14 mouse cellular contexts compared by ENCODE assay signal in the genomic region with DNA sequence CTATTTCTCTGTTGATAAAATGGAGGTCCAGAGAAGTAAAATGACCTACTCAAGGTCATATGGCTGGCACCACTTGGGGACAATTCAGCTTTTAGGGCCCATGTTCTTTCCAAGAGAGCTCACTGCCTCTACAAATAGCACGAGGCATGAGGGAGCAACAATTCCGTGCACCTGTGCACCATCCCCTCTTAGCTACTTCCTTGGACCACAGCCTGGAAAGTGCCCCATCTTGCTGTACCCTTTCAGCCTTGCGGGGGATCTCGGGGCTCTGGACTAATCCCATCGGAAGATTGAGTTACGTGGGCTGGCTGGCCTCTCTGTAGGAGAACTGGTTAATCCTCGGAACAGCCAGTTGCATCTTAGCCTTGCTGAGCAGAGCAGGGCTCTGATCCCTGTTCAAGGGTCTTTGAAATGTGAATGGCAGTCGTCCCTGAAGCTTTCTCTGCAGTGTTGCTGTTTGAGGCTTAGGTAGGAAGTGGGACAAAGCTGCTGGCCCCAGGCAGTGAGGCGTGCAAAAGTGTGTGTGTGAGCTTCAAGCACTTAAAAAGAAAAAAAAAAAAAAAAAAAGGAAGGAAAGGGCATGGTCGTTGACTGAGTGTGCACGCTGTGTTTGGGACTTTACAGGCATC.
A peak's percentile ranks its signal among the peaks of the same experiment; 100 is the strongest.
DNase-seq lines count a peak whose midpoint lies in the region; ATAC-seq and TF ChIP-seq lines count a peak whose summit lies in the region.
"Had no signal": no experiment of that assay in that cellular context is flagged by ENCODE, and none has a peak within 500 bp of the region (broad histone marks: within the 10 kb centered on the region; RNA-seq: fewer than 3 reads in every experiment).

No protein-coding gene starts in this region.

- ATAC-seq in forebrain, embryonic 14.5 days, result peak; percentile 40; the same call in 1 of the 2 replicates
- ATAC-seq in forebrain, embryonic 12.5 days (ENCODE audit: low FRiP score), result no peak
- no peak for ATAC-seq in midbrain, postnatal 0 days (ENCODE audit: low FRiP score)
- ATAC-seq in neutrophil, adult 5-6 weeks (ENCODE audit: extremely low read depth, insufficient number of reproducible peaks, low FRiP score, poor library complexity, severe bottlenecking), result peak; percentile 48; the same call in 1 of the 2 replicates
- ATAC-seq: intestine, embryonic 16.5 days had no signal

- H3K27ac ChIP-seq in forebrain, embryonic 14.5 days (ENCODE audit: low read depth, low read length), result no peak overlapping the region
- no peak overlapping the region for H3K27ac ChIP-seq in forebrain, embryonic 12.5 days
- H3K27ac ChIP-seq in midbrain, embryonic 10.5 days (replicated peaks), result peak overlapping the region; percentile 79
- H3K27ac ChIP-seq in midbrain, postnatal 0 days (ENCODE audit: low read depth, low read length), result no peak overlapping the region
- peak overlapping the region; percentile 32; the same call in 1 of the 2 replicates for H3K27ac ChIP-seq in embryonic facial prominence, embryonic 10.5 days (replicated peaks)
- H3K27ac ChIP-seq: left cerebral cortex, adult 2 months; liver, embryonic 15.5 days; stomach, embryonic 15.5 days had no signal

- peak; percentile 40 for DNase-seq in forebrain, embryonic 14.5 days (ENCODE audit: low spot score)
- DNase-seq in midbrain, embryonic 10.5 days (ENCODE audit: low spot score), result peak; percentile 60
- DNase-seq in midbrain, postnatal 0 days (ENCODE audit: low spot score), result no peak
- DNase-seq in embryonic facial prominence, embryonic 10.5 days (ENCODE audit: low spot score), result no peak
- DNase-seq in left cerebral cortex, postnatal 25 days (ENCODE audit: low spot score in 2 of 2), result no peak
- no peak for DNase-seq in T-cell, adult 2 months (ENCODE audit: low spot score)
- DNase-seq: cerebellum, postnatal 14 days; heart, postnatal 14 days had no signal

- no peaks in the 10 kb centered on the region for H3K36me3 ChIP-seq in forebrain, embryonic 14.5 days (ENCODE audit: control insufficient read depth, insufficient read depth, low read length)
- H3K36me3 ChIP-seq in forebrain, embryonic 12.5 days (replicated peaks), result no peaks in the 10 kb centered on the region
- no peaks in the 10 kb centered on the region for H3K36me3 ChIP-seq in midbrain, embryonic 10.5 days
- H3K36me3 ChIP-seq in midbrain, postnatal 0 days (ENCODE audit: insufficient read depth, low read length), result no peaks in the 10 kb centered on the region
- H3K36me3 ChIP-seq in embryonic facial prominence, embryonic 10.5 days (replicated peaks), result no peaks in the 10 kb centered on the region
- H3K36me3 ChIP-seq: liver, embryonic 15.5 days; stomach, embryonic 15.5 days had no signal

- H3K9me3 ChIP-seq in forebrain, embryonic 14.5 days (replicated peaks; ENCODE audit: control insufficient read depth, low read length), result no peaks in the 10 kb centered on the region
- H3K9me3 ChIP-seq in forebrain, embryonic 12.5 days, result no peaks in the 10 kb centered on the region
- no peaks in the 10 kb centered on the region for H3K9me3 ChIP-seq in midbrain, embryonic 10.5 days (replicated peaks)
- H3K9me3 ChIP-seq in midbrain, postnatal 0 days (ENCODE audit: low read length), result no peaks in the 10 kb centered on the region
- no peaks in the 10 kb centered on the region for H3K9me3 ChIP-seq in embryonic facial prominence, embryonic 10.5 days
- H3K9me3 ChIP-seq: liver, embryonic 15.5 days; stomach, embryonic 15.5 days had no signal

- H3K4me1 ChIP-seq in forebrain, embryonic 14.5 days (ENCODE audit: control insufficient read depth, insufficient read depth, low read length), result no peaks in the 10 kb centered on the region
- H3K4me1 ChIP-seq in forebrain, embryonic 12.5 days, result peaks cover 26% of the 10 kb centered on the region
- peaks cover 54% of the 10 kb centered on the region for H3K4me1 ChIP-seq in midbrain, embryonic 10.5 days
- H3K4me1 ChIP-seq in midbrain, postnatal 0 days (ENCODE audit: insufficient read depth, low read length), result no peaks in the 10 kb centered on the region
- H3K4me1 ChIP-seq in embryonic facial prominence, embryonic 10.5 days, result peaks cover 52% of the 10 kb centered on the region

- intact Hi-C loops in left cerebral cortex, postnatal 25 days (cut with DNase I), result no loop called here

- H3K4me2 ChIP-seq in forebrain, embryonic 14.5 days (ENCODE audit: low read length), result no peak overlapping the region
- H3K4me2 ChIP-seq in forebrain, embryonic 12.5 days, result no peak overlapping the region
- no peak overlapping the region for H3K4me2 ChIP-seq in midbrain, postnatal 0 days (ENCODE audit: low read depth, low read length, poor library complexity, severe bottlenecking)
- H3K4me2 ChIP-seq: liver, embryonic 15.5 days; stomach, embryonic 15.5 days had no signal

- H3K9ac ChIP-seq in forebrain, embryonic 14.5 days (ENCODE audit: low read length), result no peak overlapping the region
- H3K9ac ChIP-seq in forebrain, embryonic 12.5 days, result no peak overlapping the region
- no peak overlapping the region for H3K9ac ChIP-seq in midbrain, postnatal 0 days (replicated peaks; ENCODE audit: low read length, poor library complexity, severe bottlenecking)
- H3K9ac ChIP-seq: liver, embryonic 15.5 days; stomach, embryonic 15.5 days had no signal

- H3K27me3 ChIP-seq in forebrain, embryonic 14.5 days (replicated peaks; ENCODE audit: control insufficient read depth, insufficient read depth, low read length), result no peaks in the 10 kb centered on the region
- H3K27me3 ChIP-seq in forebrain, embryonic 12.5 days, result no peaks in the 10 kb centered on the region
- peaks cover 11% of the 10 kb centered on the region; the same call in 1 of the 2 replicates for H3K27me3 ChIP-seq in midbrain, embryonic 10.5 days (ENCODE audit: low read depth, poor library complexity, severe bottlenecking)
- H3K27me3 ChIP-seq in midbrain, postnatal 0 days (ENCODE audit: insufficient read depth, low read length), result no peaks in the 10 kb centered on the region
- 0 out of 2 replicates have a peak, but pooled peaks cover 5% of the 10 kb centered on the region for H3K27me3 ChIP-seq in embryonic facial prominence, embryonic 10.5 days (replicated peaks; ENCODE audit: low read depth, poor library complexity, severe bottlenecking)
- H3K27me3 ChIP-seq: liver, embryonic 15.5 days; stomach, embryonic 15.5 days had no signal

- no peak for TF ChIP-seq CTCF in midbrain, postnatal 0 days (IDR thresholded peaks at IDR 0.05)

- no peak overlapping the region for H3K4me3 ChIP-seq in forebrain, embryonic 14.5 days (ENCODE audit: low read depth, low read length)
- H3K4me3 ChIP-seq in forebrain, embryonic 12.5 days (replicated peaks), result no peak overlapping the region
- H3K4me3 ChIP-seq in midbrain, embryonic 10.5 days, result no peak overlapping the region
- no peak overlapping the region for H3K4me3 ChIP-seq in midbrain, postnatal 0 days (ENCODE audit: low read depth, low read length)
- no peak overlapping the region for H3K4me3 ChIP-seq in embryonic facial prominence, embryonic 10.5 days
- H3K4me3 ChIP-seq: left cerebral cortex, adult 2 months; liver, embryonic 15.5 days; stomach, embryonic 15.5 days had no signal

- WGBS in forebrain, embryonic 14.5 days, result 6% methylated on average over 11 of the region's 11 CpGs
- 5% methylated on average over 11 of the region's 11 CpGs for WGBS in forebrain, embryonic 12.5 days
- WGBS in midbrain, embryonic 10.5 days, result 2% methylated on average over 11 of the region's 11 CpGs
- 11% methylated on average over 11 of the region's 11 CpGs for whole genome bisulfite sequencing in midbrain, postnatal 0 days
- WGBS in embryonic facial prominence, embryonic 10.5 days, result 10% methylated on average over 11 of the region's 11 CpGs

Comparison
In these comparisons a context has a peak if more than half of its experiments do, and no peak if none do; other contexts are left out.
1. ATAC-seq: peak in forebrain, embryonic 14.5 days (single experiment) and neutrophil, adult 5-6 weeks (single experiment); none in forebrain, embryonic 12.5 days (single experiment) and midbrain, postnatal 0 days (single experiment).
2. DNase-seq: peak in forebrain, embryonic 14.5 days (single experiment) and midbrain, embryonic 10.5 days (single experiment); none in midbrain, postnatal 0 days (single experiment), embryonic facial prominence, embryonic 10.5 days (single experiment), left cerebral cortex, postnatal 25 days (0 of 2) and T-cell, adult 2 months (single experiment).
3. H3K27ac ChIP-seq: peak in midbrain, embryonic 10.5 days (single experiment) and embryonic facial prominence, embryonic 10.5 days (single experiment); none in forebrain, embryonic 14.5 days (single experiment), forebrain, embryonic 12.5 days (single experiment) and midbrain, postnatal 0 days (single experiment).